Mouse (Mus musculus): ENCODE results near the gene Gm11733. TPM values are rescaled to one million over a fixed set of nuclear protein-coding genes. Genes with fewer than 3 reads are reported as not detected.

Gene Gm11733
- total and polyA plus RNA-seq, 2 experiments = not detected

GRCm38 (mm10) chr11:117492209-117492505, 8.0 kb downstream of the Gm11733 start:
- H3K4me3 ChIP-seq (ENCODE audit: insufficient read depth, low read depth, low read length) = no peak overlapping the region
- WGBS = 68% methylated on average over 1 of the region's 1 CpGs
- DNase-seq (ENCODE audit: extremely low read depth, low read depth, low spot score) = no peak
- TF ChIP-seq POLR2A (IDR thresholded peaks at IDR 0.05; ENCODE audit: extremely low read depth, insufficient read depth, low read length) (no peak), CTCF (IDR thresholded peaks at IDR 0.05; ENCODE audit: low read depth, low read length) (no peak)
- no peak overlapping the region for H3K9ac ChIP-seq (ENCODE audit: low read depth, low read length)
- H3K27me3 ChIP-seq (ENCODE audit: control insufficient read depth, insufficient read depth, low read length) = 0 out of 2 replicates have a peak, but pooled peaks cover 2% of the 10 kb centered on the region
- no peak overlapping the region for H3K27ac ChIP-seq (replicated peaks; ENCODE audit: insufficient read depth, low read depth, low read length)
- H3K79me2 ChIP-seq (ENCODE audit: control insufficient read depth, insufficient read depth, low read length) = no peaks in the 10 kb centered on the region
- no peaks in the 10 kb centered on the region for H3K4me1 ChIP-seq (ENCODE audit: control insufficient read depth, insufficient read depth, low read length)
- H3K36me3 ChIP-seq (ENCODE audit: control insufficient read depth, insufficient read depth, low read length) = no peaks in the 10 kb centered on the region

- H3K79me2 ChIP-seq (ENCODE audit: control insufficient read depth, insufficient read depth, low read length) = no peaks in the 10 kb centered on the region
- 0 out of 2 replicates have a peak, but pooled peaks cover 2% of the 10 kb centered on the region for H3K27me3 ChIP-seq (ENCODE audit: control insufficient read depth, insufficient read depth, low read length)
- H3K9ac ChIP-seq (ENCODE audit: low read depth, low read length) = no peak overlapping the region
- no peaks in the 10 kb centered on the region for H3K36me3 ChIP-seq (ENCODE audit: control insufficient read depth, insufficient read depth, low read length)
- 57% methylated on average over 4 of the region's 4 CpGs for WGBS
- TF ChIP-seq POLR2A (IDR thresholded peaks at IDR 0.05; ENCODE audit: extremely low read depth, insufficient read depth, low read length) = no peak
- no peak for TF ChIP-seq CTCF (IDR thresholded peaks at IDR 0.05; ENCODE audit: low read depth, low read length)
- no peaks in the 10 kb centered on the region for H3K4me1 ChIP-seq (ENCODE audit: control insufficient read depth, insufficient read depth, low read length)
- no peak for DNase-seq (ENCODE audit: extremely low read depth, low read depth, low spot score)
- H3K27ac ChIP-seq (replicated peaks; ENCODE audit: insufficient read depth, low read depth, low read length) = no peak overlapping the region
- H3K4me3 ChIP-seq (ENCODE audit: insufficient read depth, low read depth, low read length) = no peak overlapping the region
These were observed 12.6 kb downstream of the Gm11733 start for GRCm38 (mm10) chr11:117496812-117497211.

- TF ChIP-seq CTCF (IDR thresholded peaks at IDR 0.05; ENCODE audit: low read depth, low read length) = no peak
- no peak for TF ChIP-seq POLR2A (IDR thresholded peaks at IDR 0.05; ENCODE audit: extremely low read depth, insufficient read depth, low read length)
- DNase-seq (ENCODE audit: extremely low read depth, low read depth, low spot score) = peak; percentile 8
- Histone ChIP-seq H3K9ac (ENCODE audit: low read depth, low read length) (no peak overlapping the region), H3K79me2 (ENCODE audit: control insufficient read depth, insufficient read depth, low read length) (no peaks in the 10 kb centered on the region), H3K36me3 (ENCODE audit: control insufficient read depth, insufficient read depth, low read length) (no peaks in the 10 kb centered on the region), H3K27ac (replicated peaks; ENCODE audit: insufficient read depth, low read depth, low read length) (no peak overlapping the region), H3K4me1 (ENCODE audit: control insufficient read depth, insufficient read depth, low read length) (no peaks in the 10 kb centered on the region), H3K27me3 (ENCODE audit: control insufficient read depth, insufficient read depth, low read length) (0 out of 2 replicates have a peak, but pooled peaks cover 2% of the 10 kb centered on the region), H3K4me3 (ENCODE audit: insufficient read depth, low read depth, low read length) (no peak overlapping the region)
- 20% methylated on average over 16 of the region's 16 CpGs for WGBS
These were observed 13.3 kb downstream of the Gm11733 start for GRCm38 (mm10) chr11:117497256-117498136.

GRCm38 (mm10) chr11:117498137-117498511, 14.0 kb downstream of the Gm11733 start:
- 80% methylated on average over 1 of the region's 1 CpGs for WGBS
- DNase-seq (ENCODE audit: extremely low read depth, low read depth, low spot score) = no peak
- Histone ChIP-seq H3K9ac (ENCODE audit: low read depth, low read length) (no peak overlapping the region), H3K27me3 (ENCODE audit: control insufficient read depth, insufficient read depth, low read length) (0 out of 2 replicates have a peak, but pooled peaks cover 2% of the 10 kb centered on the region), H3K36me3 (ENCODE audit: control insufficient read depth, insufficient read depth, low read length) (no peaks in the 10 kb centered on the region), H3K27ac (replicated peaks; ENCODE audit: insufficient read depth, low read depth, low read length) (no peak overlapping the region), H3K79me2 (ENCODE audit: control insufficient read depth, insufficient read depth, low read length) (no peaks in the 10 kb centered on the region), H3K4me1 (ENCODE audit: control insufficient read depth, insufficient read depth, low read length) (no peaks in the 10 kb centered on the region), H3K4me3 (ENCODE audit: insufficient read depth, low read depth, low read length) (no peak overlapping the region)
- no peak for TF ChIP-seq POLR2A (IDR thresholded peaks at IDR 0.05; ENCODE audit: extremely low read depth, insufficient read depth, low read length)
- TF ChIP-seq CTCF (IDR thresholded peaks at IDR 0.05; ENCODE audit: low read depth, low read length) = no peak

GRCm38 (mm10) chr11:117508972-117509371, 24.8 kb downstream of the Gm11733 start:
- Histone ChIP-seq H3K27me3 (ENCODE audit: control insufficient read depth, insufficient read depth, low read length) (no peaks in the 10 kb centered on the region), H3K4me3 (ENCODE audit: insufficient read depth, low read depth, low read length) (no peak overlapping the region), H3K9ac (ENCODE audit: low read depth, low read length) (no peak overlapping the region), H3K27ac (replicated peaks; ENCODE audit: insufficient read depth, low read depth, low read length) (no peak overlapping the region), H3K79me2 (ENCODE audit: control insufficient read depth, insufficient read depth, low read length) (no peaks in the 10 kb centered on the region), H3K4me1 (ENCODE audit: control insufficient read depth, insufficient read depth, low read length) (no peaks in the 10 kb centered on the region), H3K36me3 (ENCODE audit: control insufficient read depth, insufficient read depth, low read length) (no peaks in the 10 kb centered on the region)
- TF ChIP-seq CTCF (IDR thresholded peaks at IDR 0.05; ENCODE audit: low read depth, low read length) (no peak), POLR2A (IDR thresholded peaks at IDR 0.05; ENCODE audit: extremely low read depth, insufficient read depth, low read length) (no peak)
- DNase-seq (ENCODE audit: extremely low read depth, low read depth, low spot score) = no peak
- 93% methylated on average over 4 of the region's 4 CpGs for WGBS
